Mouse (Mus musculus): ENCODE measurements around the gene Bmp8b.
"Not testable (repeated sequence)": the region's sequence is repeated elsewhere in the genome, so short reads cannot be mapped to it uniquely, and the experiment has no call there.

Bmp8b gene

GRCm38 (mm10) chr4:123111275-123111983, 6.5 kb downstream of the Bmp8b start:
- CTCF ChIA-PET = interaction anchor here (0.7 kb wide), 1 partner anchor 1567 kb away, joined by 3 read pairs; no protein-coding TSS in a partner anchor

GRCm38 (mm10) chr4:123112216-123112764, 7.3 kb downstream of the Bmp8b start:
- CTCF ChIA-PET = no interaction called here

GRCm38 (mm10) chr4:123114651-123115050, 9.7 kb downstream of the Bmp8b start:
- CTCF ChIA-PET = not testable (repeated sequence)

GRCm38 (mm10) chr4:123116011-123116410, 11.0 kb downstream of the Bmp8b start, which contains the start of gene Oxct2b:
Gene Oxct2b, plus strand, starts transcription at chr4:123116266.
- CTCF ChIA-PET = no interaction called here

- CTCF ChIA-PET = not testable (repeated sequence)
These were observed 11.7 kb downstream of the Bmp8b start for GRCm38 (mm10) chr4:123116640-123117039.

- CTCF ChIA-PET = no interaction called here
These were observed 16.3 kb downstream of the Bmp8b start for GRCm38 (mm10) chr4:123121286-123121685.

- CTCF ChIA-PET = interaction anchor here (0.6 kb wide), 1 partner anchor 238 kb away, joined by 9 read pairs; no protein-coding TSS in a partner anchor
These were observed 21.7 kb downstream of the Bmp8b start for GRCm38 (mm10) chr4:123126626-123127025.

GRCm38 (mm10) chr4:123127051-123127450, 22.1 kb downstream of the Bmp8b start:
- CTCF ChIA-PET = no interaction called here

GRCm38 (mm10) chr4:123137551-123137950, 32.6 kb downstream of the Bmp8b start:
- CTCF ChIA-PET = no interaction called here

GRCm38 (mm10) chr4:123139513-123140154, 34.7 kb downstream of the Bmp8b start, which contains the start of gene Ppie:
Gene Ppie, minus strand, starts transcription at chr4:123139951.
- CTCF ChIA-PET = no interaction called here

- CTCF ChIA-PET = no interaction called here
These were observed 42.6 kb downstream of the Bmp8b start for GRCm38 (mm10) chr4:123147446-123148150.

GRCm38 (mm10) chr4:123152003-123152402, 47.0 kb downstream of the Bmp8b start:
- CTCF ChIA-PET = no interaction called here

- CTCF ChIA-PET = no interaction called here
These were observed 48.0 kb downstream of the Bmp8b start for GRCm38 (mm10) chr4:123152976-123153375.

GRCm38 (mm10) chr4:123155004-123155403, 50.0 kb downstream of the Bmp8b start:
- CTCF ChIA-PET = no interaction called here

GRCm38 (mm10) chr4:123155427-123155826, 50.5 kb downstream of the Bmp8b start:
- CTCF ChIA-PET = no interaction called here

GRCm38 (mm10) chr4:123155840-123156239, 50.9 kb downstream of the Bmp8b start:
- CTCF ChIA-PET = no interaction called here

- CTCF ChIA-PET = no interaction called here
These were observed 55.6 kb downstream of the Bmp8b start for GRCm38 (mm10) chr4:123160571-123160970.

- CTCF ChIA-PET = not testable (repeated sequence)
These were observed 56.3 kb downstream of the Bmp8b start for GRCm38 (mm10) chr4:123161251-123161650.

- CTCF ChIA-PET = no interaction called here
These were observed 57.4 kb downstream of the Bmp8b start for GRCm38 (mm10) chr4:123162305-123162917.

GRCm38 (mm10) chr4:123164157-123164556, 59.2 kb downstream of the Bmp8b start:
- CTCF ChIA-PET = no interaction called here

GRCm38 (mm10) chr4:123171811-123172210, 66.8 kb downstream of the Bmp8b start:
- CTCF ChIA-PET = interaction anchor here (0.6 kb wide), 1 partner anchor 1472 kb away, joined by 3 read pairs; no protein-coding TSS in a partner anchor

Measured in spleen, embryonic (tissue).